Mouse (Mus musculus): ENCODE data around the gene Krtap10-10. TPM values are rescaled to one million over a fixed set of nuclear protein-coding genes. Genes with fewer than 3 reads are reported as not detected.

The Krtap10-10 gene
- not detected in 2 replicates for polyA plus RNA-seq (2015; fragmentation: Nextera tagmentation; extraction: Ambion mirVana)

DNA sequence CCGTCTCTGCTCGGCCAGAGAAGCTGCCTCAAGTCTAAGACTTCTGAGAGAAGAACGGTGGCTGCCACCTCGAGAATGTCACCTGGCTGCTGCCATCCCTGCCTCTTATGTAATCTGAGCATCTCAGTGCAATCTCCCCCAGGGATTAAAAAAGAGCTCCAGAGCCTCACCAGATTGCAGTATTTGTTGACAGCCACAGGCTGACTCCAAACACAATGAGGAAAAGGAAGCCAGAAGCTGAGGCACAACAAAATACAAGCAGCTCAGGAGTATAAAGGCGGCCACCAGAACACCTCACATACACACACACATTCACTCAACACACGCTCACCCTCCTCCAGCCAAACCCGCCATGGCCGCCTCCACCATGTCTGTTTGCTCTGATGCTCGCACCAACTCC is at the start of gene Krtap10-10:
TSS of gene Krtap10-10 (plus strand) at position 301 of the 400 bp plus-strand sequence.

DNA sequence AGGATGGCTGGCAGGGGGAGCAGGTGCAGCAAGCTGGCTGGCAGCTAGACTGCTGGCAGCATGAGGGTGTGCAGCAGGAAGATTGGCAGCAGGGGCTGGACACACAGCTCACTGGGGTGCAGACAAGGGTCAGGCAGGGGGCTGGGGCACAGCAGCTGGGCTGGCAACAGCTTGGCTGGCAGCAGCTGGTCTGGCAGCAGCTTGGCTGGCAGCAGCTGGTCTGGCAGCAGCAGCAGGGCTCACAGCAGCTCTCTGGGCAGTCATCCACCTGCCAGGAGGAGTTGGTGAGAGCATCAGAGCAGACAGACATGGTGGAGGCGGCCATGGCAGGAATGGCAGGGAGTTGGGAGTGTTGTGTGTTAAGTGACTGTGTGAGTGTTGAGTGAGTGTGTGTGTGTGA is 47.9 kb upstream of the Krtap10-10 start, which contains the start of gene Gm7137:
TSS of gene Gm7137 (minus strand) at position 325 of the 400 bp plus-strand sequence.

DNA sequence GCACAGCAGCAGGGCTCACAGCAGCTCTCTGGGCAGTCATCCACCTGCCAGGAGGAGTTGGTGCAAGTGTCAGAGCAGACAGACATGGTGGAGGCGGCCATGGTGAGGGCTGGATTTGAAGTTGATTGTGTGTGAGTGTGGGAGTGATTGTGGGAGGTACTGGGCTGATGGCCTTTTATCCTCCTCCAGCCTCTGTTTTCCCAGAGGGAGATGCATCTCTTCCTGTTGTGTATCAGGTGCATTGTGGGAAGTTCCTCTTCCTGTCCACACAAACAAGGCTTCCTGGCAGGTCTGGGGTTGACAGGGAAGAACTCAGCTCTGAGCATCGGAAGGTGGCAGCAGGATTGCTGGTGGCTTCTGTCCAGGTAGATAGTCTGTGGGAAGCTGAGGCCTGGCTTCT is 40.8 kb upstream of the Krtap10-10 start, which contains the start of gene Gm9639:
TSS of gene Gm9639 (minus strand) at position 101 of the 400 bp plus-strand sequence.

DNA sequence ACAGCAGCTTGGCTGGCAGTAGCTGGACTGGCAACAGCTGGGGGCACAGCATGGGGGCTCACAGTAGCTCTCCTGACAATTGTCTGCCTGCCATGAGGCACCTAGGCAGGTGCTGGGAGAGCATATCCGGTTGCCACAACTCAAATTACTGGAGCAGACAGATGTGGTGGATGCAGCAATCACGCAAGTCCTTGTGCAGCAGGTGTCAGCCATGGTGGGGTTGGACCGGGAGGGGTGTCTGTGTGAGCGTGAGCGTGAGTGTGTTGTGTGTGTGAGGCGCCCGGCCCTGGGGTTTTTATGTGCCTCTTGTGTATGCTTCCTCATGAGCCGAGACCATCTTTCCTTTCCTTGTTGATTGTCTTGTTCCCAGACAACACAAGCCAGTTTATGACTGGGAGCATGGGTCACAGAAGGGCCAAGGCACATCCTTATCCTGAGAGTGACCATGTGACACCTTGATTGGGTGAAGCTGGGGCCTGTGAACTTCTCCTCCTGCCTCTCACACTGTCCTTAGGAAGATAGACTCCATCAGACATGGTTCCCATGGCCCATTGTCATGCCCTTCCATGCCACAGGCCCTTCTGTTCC is 36.7 kb upstream of the Krtap10-10 start, which contains the start of gene Gm19668:
TSS of gene Gm19668 (minus strand) at position 213 of the 588 bp plus-strand sequence.

DNA sequence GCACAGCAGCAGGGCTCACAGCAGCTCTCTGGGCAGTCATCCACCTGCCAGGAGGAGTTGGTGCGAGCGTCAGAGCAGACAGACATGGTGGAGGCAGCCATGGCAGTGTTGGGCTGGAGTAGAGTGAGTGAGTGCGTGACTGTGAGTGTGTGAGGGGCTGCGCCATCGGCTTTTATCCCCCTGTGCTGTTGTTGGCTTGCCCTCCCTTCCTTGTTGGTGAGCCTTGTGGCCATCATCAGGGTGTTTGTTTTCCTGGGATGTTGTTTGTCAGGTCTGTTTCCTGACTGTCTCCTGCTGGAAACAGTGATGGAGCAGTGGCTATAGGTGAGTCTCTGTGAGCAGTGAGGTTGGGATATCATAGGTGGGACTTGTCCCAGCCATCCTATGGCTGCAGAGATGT is 24.0 kb upstream of the Krtap10-10 start, which contains the start of gene Gm9507:
TSS of gene Gm9507 (minus strand) at position 101 of the 400 bp plus-strand sequence.

DNA sequence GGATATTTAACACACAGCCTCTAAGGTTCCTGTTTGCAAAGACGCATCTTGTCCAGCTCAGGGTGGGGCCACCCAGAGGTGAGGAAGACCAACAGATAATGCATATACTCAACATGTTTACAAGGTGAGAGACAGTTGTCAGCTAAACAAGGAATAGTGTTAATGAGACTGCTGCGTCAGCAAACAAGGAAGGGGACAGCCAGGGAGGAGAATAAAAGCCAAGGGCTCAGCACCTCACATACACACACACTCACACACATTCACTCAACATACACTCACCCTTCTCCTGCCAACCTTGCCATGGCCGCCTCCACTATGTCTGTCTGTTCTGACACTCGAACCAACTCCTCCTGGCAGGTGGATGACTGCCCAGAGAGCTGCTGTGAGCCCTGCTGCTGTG is 21.4 kb upstream of the Krtap10-10 start, which contains the start of gene Gm2696:
TSS of gene Gm2696 (plus strand) at position 301 of the 400 bp plus-strand sequence.

DNA sequence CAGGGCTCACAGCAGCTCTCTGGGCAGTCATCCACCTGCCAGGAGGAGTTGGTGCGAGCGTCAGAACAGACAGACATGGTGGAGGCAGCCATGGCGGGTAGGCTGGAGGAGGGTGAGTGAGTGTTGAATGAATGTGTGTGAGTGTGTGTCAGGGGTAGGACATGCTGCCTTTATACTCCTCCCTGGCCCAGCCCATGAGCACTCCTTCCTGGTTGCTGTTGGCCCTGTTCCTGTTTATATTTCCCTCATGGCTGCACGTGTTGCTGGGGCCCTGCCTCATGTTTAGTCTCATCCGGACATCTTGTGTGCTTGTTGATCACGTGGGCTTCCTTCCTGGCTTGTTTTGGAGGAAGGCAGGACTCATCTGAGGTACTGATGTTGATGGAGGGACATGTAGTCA is 8.8 kb upstream of the Krtap10-10 start, which contains the start of gene Krtap10-4:
TSS of gene Krtap10-4 (minus strand) at position 145 of the 400 bp plus-strand sequence.

DNA sequence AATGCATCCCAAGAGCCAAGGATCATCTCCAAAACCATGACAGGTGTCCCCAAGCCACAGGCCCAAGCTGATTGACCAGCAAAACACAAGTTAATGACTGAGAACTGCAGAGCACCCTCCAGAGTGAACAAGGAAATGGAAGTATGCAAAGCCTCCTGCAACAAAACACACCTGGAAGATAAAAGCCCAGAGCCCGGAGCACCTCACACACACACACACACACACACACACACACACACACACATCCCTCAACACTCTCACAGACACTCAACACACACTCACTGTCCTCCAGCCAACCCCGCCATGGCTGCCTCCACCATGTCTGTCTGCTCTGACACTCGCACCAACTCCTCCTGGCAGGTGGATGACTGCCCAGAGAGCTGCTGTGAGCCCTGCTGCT is 10.8 kb downstream of the Krtap10-10 start, which contains the start of gene Gm36176:
TSS of gene Gm36176 (plus strand) at position 301 of the 400 bp plus-strand sequence.

DNA sequence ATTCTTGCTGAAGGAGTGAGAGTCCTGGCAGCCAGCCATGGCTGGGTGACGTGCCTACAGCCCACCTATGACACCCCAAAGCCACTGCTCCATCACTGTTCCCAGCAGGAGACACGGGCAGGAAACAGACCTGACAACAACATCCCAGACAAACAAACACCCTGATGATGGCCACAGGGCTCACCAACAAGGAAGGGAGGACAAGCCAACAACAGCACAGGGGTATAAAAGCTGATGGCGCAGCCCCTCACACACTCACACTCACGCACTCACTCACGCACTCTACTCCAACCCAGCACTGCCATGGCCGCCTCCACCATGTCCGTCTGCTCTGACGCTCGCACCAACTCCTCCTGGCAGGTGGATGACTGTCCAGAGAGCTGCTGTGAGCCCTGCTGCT is 16.8 kb downstream of the Krtap10-10 start, which contains the start of gene Gm10318:
TSS of gene Gm10318 (plus strand) at position 301 of the 400 bp plus-strand sequence.

DNA sequence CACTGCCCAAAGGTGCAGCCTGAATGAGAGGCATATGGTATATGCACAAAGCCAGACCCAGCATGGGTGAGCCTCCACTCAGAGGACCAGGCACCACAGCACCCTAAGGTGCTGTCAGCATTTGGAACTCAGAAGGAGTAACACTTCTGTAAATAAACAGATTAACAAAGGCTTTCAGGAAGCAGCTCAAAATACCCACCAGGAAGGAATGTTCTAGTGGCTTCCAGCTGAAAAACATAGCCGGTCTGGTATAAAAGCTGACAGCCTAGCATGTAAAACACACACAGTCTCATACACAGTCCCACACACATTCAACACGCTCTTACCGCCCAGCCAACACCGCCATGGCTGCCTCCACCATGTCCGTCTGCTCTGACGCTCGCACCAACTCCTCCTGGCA is 25.9 kb downstream of the Krtap10-10 start, which contains the start of gene Gm3285:
TSS of gene Gm3285 (plus strand) at position 301 of the 400 bp plus-strand sequence.

Other genes starting within 250 kb of the Krtap10-10 start
- gene Sumo3, start 229.8 kb upstream of the Krtap10-10 start, polyA plus RNA-seq (2015; fragmentation: Nextera tagmentation; extraction: Ambion mirVana): 224 and 242 TPM in 2 replicates
- 14.8 and 15.0 TPM in 2 replicates for gene Gm49325, start 229.8 kb upstream of the Krtap10-10 start, polyA plus RNA-seq (2015; fragmentation: Nextera tagmentation; extraction: Ambion mirVana)
- 46.7 and 55.5 TPM in 2 replicates for gene Ube2g2, start 213.7 kb upstream of the Krtap10-10 start, polyA plus RNA-seq (2015; fragmentation: Nextera tagmentation; extraction: Ambion mirVana)
- 0.44 and 0.91 TPM in 2 replicates for gene Tspear, start 149.4 kb upstream of the Krtap10-10 start, polyA plus RNA-seq (2015; fragmentation: Nextera tagmentation; extraction: Ambion mirVana)
- gene Gm19402, start 145.2 kb upstream of the Krtap10-10 start, polyA plus RNA-seq (2015; fragmentation: Nextera tagmentation; extraction: Ambion mirVana): not detected in 2 replicates
- gene Gm9508, start 138.7 kb upstream of the Krtap10-10 start, polyA plus RNA-seq (2015; fragmentation: Nextera tagmentation; extraction: Ambion mirVana): not detected in 2 replicates
- not detected in 2 replicates for gene Gm10272, start 129.3 kb upstream of the Krtap10-10 start, polyA plus RNA-seq (2015; fragmentation: Nextera tagmentation; extraction: Ambion mirVana)
- gene Gm10024, start 124.5 kb upstream of the Krtap10-10 start, polyA plus RNA-seq (2015; fragmentation: Nextera tagmentation; extraction: Ambion mirVana): not detected in 2 replicates
- gene Gm10142, start 120.1 kb upstream of the Krtap10-10 start, polyA plus RNA-seq (2015; fragmentation: Nextera tagmentation; extraction: Ambion mirVana): not detected in 2 replicates
- not detected in 2 replicates for gene Krtap12-1, start 115.3 kb upstream of the Krtap10-10 start, polyA plus RNA-seq (2015; fragmentation: Nextera tagmentation; extraction: Ambion mirVana)
- gene Gm10100, start 109.5 kb upstream of the Krtap10-10 start, polyA plus RNA-seq (2015; fragmentation: Nextera tagmentation; extraction: Ambion mirVana): not detected in 2 replicates
- gene Gm18596, start 93.3 kb upstream of the Krtap10-10 start, polyA plus RNA-seq (2015; fragmentation: Nextera tagmentation; extraction: Ambion mirVana): not detected in 2 replicates
- not detected in 2 replicates for gene Gm9736, start 84.6 kb upstream of the Krtap10-10 start, polyA plus RNA-seq (2015; fragmentation: Nextera tagmentation; extraction: Ambion mirVana)
- not detected in 2 replicates for gene Gm3233, start 76.3 kb upstream of the Krtap10-10 start, polyA plus RNA-seq (2015; fragmentation: Nextera tagmentation; extraction: Ambion mirVana)
- not detected in 2 replicates for gene Gm3238, start 64.6 kb upstream of the Krtap10-10 start, polyA plus RNA-seq (2015; fragmentation: Nextera tagmentation; extraction: Ambion mirVana)
- not detected in 2 replicates for gene Gm7138, start 59.0 kb upstream of the Krtap10-10 start, polyA plus RNA-seq (2015; fragmentation: Nextera tagmentation; extraction: Ambion mirVana)
- not detected in 2 replicates for gene Gm3250, start 53.4 kb upstream of the Krtap10-10 start, polyA plus RNA-seq (2015; fragmentation: Nextera tagmentation; extraction: Ambion mirVana)
- gene Gm7137, start 47.7 kb upstream of the Krtap10-10 start, polyA plus RNA-seq (2015; fragmentation: Nextera tagmentation; extraction: Ambion mirVana): not detected in 2 replicates
- gene Gm9639, start 40.9 kb upstream of the Krtap10-10 start, polyA plus RNA-seq (2015; fragmentation: Nextera tagmentation; extraction: Ambion mirVana): not detected in 2 replicates
- gene Gm19668, start 36.8 kb upstream of the Krtap10-10 start, polyA plus RNA-seq (2015; fragmentation: Nextera tagmentation; extraction: Ambion mirVana): not detected in 2 replicates
- gene Gm9507, start 24.1 kb upstream of the Krtap10-10 start, polyA plus RNA-seq (2015; fragmentation: Nextera tagmentation; extraction: Ambion mirVana): not detected in 2 replicates
- not detected in 2 replicates for gene Gm2696, start 21.3 kb upstream of the Krtap10-10 start, polyA plus RNA-seq (2015; fragmentation: Nextera tagmentation; extraction: Ambion mirVana)
- not detected in 2 replicates for gene Krtap10-4, start 8.9 kb upstream of the Krtap10-10 start, polyA plus RNA-seq (2015; fragmentation: Nextera tagmentation; extraction: Ambion mirVana)
- gene Gm36176, start 10.9 kb downstream of the Krtap10-10 start, polyA plus RNA-seq (2015; fragmentation: Nextera tagmentation; extraction: Ambion mirVana): not detected in 2 replicates
- gene Gm10318, start 16.9 kb downstream of the Krtap10-10 start, polyA plus RNA-seq (2015; fragmentation: Nextera tagmentation; extraction: Ambion mirVana): not detected in 2 replicates
- gene Gm3285, start 26.0 kb downstream of the Krtap10-10 start, polyA plus RNA-seq (2015; fragmentation: Nextera tagmentation; extraction: Ambion mirVana): not detected in 2 replicates
- 4.3 and 8.2 TPM in 2 replicates for gene Lrrc3, start 66.6 kb downstream of the Krtap10-10 start, polyA plus RNA-seq (2015; fragmentation: Nextera tagmentation; extraction: Ambion mirVana)
- 0.85 and 1.3 TPM in 2 replicates for gene Trpm2, start 134.6 kb downstream of the Krtap10-10 start, polyA plus RNA-seq (2015; fragmentation: Nextera tagmentation; extraction: Ambion mirVana)
- gene 1810043G02Rik, start 142.6 kb downstream of the Krtap10-10 start, polyA plus RNA-seq (2015; fragmentation: Nextera tagmentation; extraction: Ambion mirVana): 28.7 and 30.4 TPM in 2 replicates
- 31.0 and 54.7 TPM in 2 replicates for gene Pfkl, start 174.1 kb downstream of the Krtap10-10 start, polyA plus RNA-seq (2015; fragmentation: Nextera tagmentation; extraction: Ambion mirVana)
- 6.2 and 10.3 TPM in 2 replicates for gene Dnmt3l, start 206.0 kb downstream of the Krtap10-10 start, polyA plus RNA-seq (2015; fragmentation: Nextera tagmentation; extraction: Ambion mirVana)
- 0.07 and 0.08 TPM in 2 replicates for gene Aire, start 207.7 kb downstream of the Krtap10-10 start, polyA plus RNA-seq (2015; fragmentation: Nextera tagmentation; extraction: Ambion mirVana)
- gene Icosl, start 233.4 kb downstream of the Krtap10-10 start, polyA plus RNA-seq (2015; fragmentation: Nextera tagmentation; extraction: Ambion mirVana): 4.5 and 5.5 TPM in 2 replicates